Mouse (Mus musculus) hindbrain, embryonic 12.5 days (tissue): ENCODE measurements around the gene Col19a1. TPM values are rescaled to one million over a fixed set of nuclear protein-coding genes. Genes with fewer than 3 reads are reported as not detected.
"Not testable (repeated sequence)": the region's sequence is repeated elsewhere in the genome, so short reads cannot be mapped to it uniquely, and the experiment has no call there.

ENCODE experiments used
- ATAC-seq: fragments of 200-750 bp; cut with Nextera tagmentation; 2 replicates; pipeline ENCODE4 v1.8.0; 2017; ENCODE audit warnings: moderate TSS enrichment; ENCODE audit not compliant: low FRiP score
- H3K27ac ChIP-seq: fragments of 300-500 bp; sonication (generic); 2 replicates; pipeline ENCODE4 v1.5.1; 2016; ENCODE audit warnings: mild to moderate bottlenecking
- H3K27me3 ChIP-seq: fragments of 300-500 bp; sonication (generic); 2 replicates; pipeline ENCODE4 v1.6.1; 2016; ENCODE audit warnings: mild to moderate bottlenecking
- H3K36me3 ChIP-seq: fragments of 300-500 bp; sonication (generic); 2 replicates; pipeline ENCODE4 v1.6.1; 2016; ENCODE audit warnings: mild to moderate bottlenecking
- H3K4me1 ChIP-seq: fragments of 300-500 bp; sonication (generic); 2 replicates; pipeline ENCODE4 v1.6.1; 2016
- H3K4me2 ChIP-seq: fragments of 300-500 bp; sonication (generic); replicated peaks from 2 replicates; pipeline ENCODE4 v1.6.1; 2016; ENCODE audit warnings: mild to moderate bottlenecking
- H3K4me3 ChIP-seq: fragments of 300-500 bp; sonication (generic); 2 replicates; pipeline ENCODE4 v1.5.1; 2016; ENCODE audit warnings: mild to moderate bottlenecking
- H3K9ac ChIP-seq: fragments of 300-500 bp; sonication (generic); 2 replicates; pipeline ENCODE4 v1.6.1; 2016; ENCODE audit warnings: mild to moderate bottlenecking, moderate library complexity
- H3K9me3 ChIP-seq: fragments of 300-500 bp; sonication (generic); replicated peaks from 2 replicates; pipeline ENCODE4 v1.6.1; 2016; ENCODE audit warnings: mild to moderate bottlenecking
- WGBS: fragments of 180-500 bp; shearing (Covaris S2); methylation state at CpG from one replicate; pipeline ENCODE4 v1.1.7; 2016; 5-methylcytosine and 5-hydroxymethylcytosine counted together
- polyA plus RNA-seq: library from polyadenylated mRNA; unstranded; fragments of >200 nt; fragmentation: Nextera tagmentation; extraction: Ambion mirVana; gene quantifications from 2 replicates; pipeline ENCODE4 v1.2.1, GENCODE M21; 2016

The Col19a1 gene
- polyA plus RNA-seq: 0.71 and 1.3 TPM in 2 replicates

GRCm38 (mm10) chr1:24587141-24587541 is at the start of gene Col19a1:
Gene Col19a1, minus strand, starts transcription at chr1:24587472.
- Histone ChIP-seq H3K36me3 (no peaks in the 10 kb centered on the region), H3K27ac (no peak within 1 kb of the TSS), H3K4me1 (peaks cover 9% of the 10 kb centered on the region; the same call in 1 of the 2 replicates), H3K4me3 (peak within 1 kb of the TSS; percentile 59), H3K9ac (peak within 1 kb of the TSS; percentile 56), H3K4me2 (peak within 1 kb of the TSS; percentile 99), H3K27me3 (peaks cover 50% of the 10 kb centered on the region), H3K9me3 (no peaks in the 10 kb centered on the region)
- under 1% methylated on average over 22 of the region's 22 CpGs for WGBS
- ATAC-seq: peak; percentile 67

- no peaks in the 10 kb centered on the region for H3K9me3 ChIP-seq
- H3K9ac ChIP-seq: no peak overlapping the region
- no peak overlapping the region for H3K27ac ChIP-seq
- WGBS: 40% methylated on average over 14 of the region's 14 CpGs
- no peak overlapping the region for H3K4me2 ChIP-seq
- no peaks in the 10 kb centered on the region for H3K4me1 ChIP-seq
- H3K4me3 ChIP-seq: no peak overlapping the region
- ATAC-seq: no peak
- no peaks in the 10 kb centered on the region for H3K27me3 ChIP-seq
- H3K36me3 ChIP-seq: no peaks in the 10 kb centered on the region
Observed at GRCm38 (mm10) chr1:24633553-24634132, 46.4 kb upstream of the Col19a1 start.

GRCm38 (mm10) chr1:24612556-24612955 is 25.3 kb upstream of the Col19a1 start:
- H3K9me3 ChIP-seq, H3K27me3 ChIP-seq, H3K36me3 ChIP-seq, H3K4me3 ChIP-seq, H3K27ac ChIP-seq, H3K4me2 ChIP-seq, ATAC-seq, H3K4me1 ChIP-seq, H3K9ac ChIP-seq: not testable (repeated sequence)
- WGBS: under 1% methylated on average over 1 of the region's 2 CpGs

GRCm38 (mm10) chr1:24595096-24595495 is 7.8 kb upstream of the Col19a1 start:
- WGBS: 96% methylated on average over 17 of the region's 19 CpGs
- no peak overlapping the region for H3K27ac ChIP-seq
- H3K36me3 ChIP-seq: no peaks in the 10 kb centered on the region
- no peaks in the 10 kb centered on the region for H3K4me1 ChIP-seq
- H3K4me3 ChIP-seq: no peak overlapping the region
- H3K9me3 ChIP-seq: peaks cover 11% of the 10 kb centered on the region; the same call in 1 of the 2 replicates
- no peak overlapping the region for H3K9ac ChIP-seq
- ATAC-seq: no peak
- H3K4me2 ChIP-seq: no peak overlapping the region
- H3K27me3 ChIP-seq: no peaks in the 10 kb centered on the region

- 1% methylated on average over 70 of the region's 72 CpGs for WGBS
- no peak overlapping the region for H3K27ac ChIP-seq
- no peaks in the 10 kb centered on the region for H3K9me3 ChIP-seq
- no peaks in the 10 kb centered on the region for H3K36me3 ChIP-seq
- peak overlapping the region; percentile 59 for H3K4me3 ChIP-seq
- H3K9ac ChIP-seq: peak overlapping the region; percentile 56
- peak; percentile 78 for ATAC-seq
- peaks cover 50% of the 10 kb centered on the region for H3K27me3 ChIP-seq
- H3K4me1 ChIP-seq: peaks cover 9% of the 10 kb centered on the region; the same call in 1 of the 2 replicates
- peak overlapping the region; percentile 99 for H3K4me2 ChIP-seq
Observed at GRCm38 (mm10) chr1:24586370-24587140, 717 bp downstream of the Col19a1 start.

- H3K4me2 ChIP-seq: no peak overlapping the region
Observed at GRCm38 (mm10) chr1:24572602-24573001, 14.7 kb downstream of the Col19a1 start.

GRCm38 (mm10) chr1:24564113-24564512 is 23.2 kb downstream of the Col19a1 start:
- Histone ChIP-seq H3K27ac (no peak overlapping the region), H3K36me3 (no peaks in the 10 kb centered on the region), H3K27me3 (no peaks in the 10 kb centered on the region), H3K4me2 (no peak overlapping the region), H3K4me3 (no peak overlapping the region), H3K9me3 (no peaks in the 10 kb centered on the region), H3K4me1 (no peaks in the 10 kb centered on the region), H3K9ac (no peak overlapping the region)
- no peak for ATAC-seq
- WGBS: 47% methylated on average over 2 of the region's 2 CpGs

More at GRCm38 (mm10) chr1:24572602-24573001, 14.7 kb downstream of the Col19a1 start:
- WGBS: 82% methylated on average over 8 of the region's 8 CpGs
- H3K4me1 ChIP-seq: no peaks in the 10 kb centered on the region
- H3K27ac ChIP-seq: no peak overlapping the region
- no peaks in the 10 kb centered on the region for H3K9me3 ChIP-seq
- H3K4me3 ChIP-seq: no peak overlapping the region
- no peaks in the 10 kb centered on the region for H3K36me3 ChIP-seq
- ATAC-seq: no peak
- H3K9ac ChIP-seq: no peak overlapping the region
- no peaks in the 10 kb centered on the region for H3K27me3 ChIP-seq

GRCm38 (mm10) chr1:24558005-24558404 is 29.3 kb downstream of the Col19a1 start:
- no peak overlapping the region for H3K4me2 ChIP-seq
- no peak overlapping the region for H3K9ac ChIP-seq
- 0 out of 2 replicates have a peak, but pooled peaks cover 2% of the 10 kb centered on the region for H3K4me1 ChIP-seq
- H3K27me3 ChIP-seq: no peaks in the 10 kb centered on the region
- H3K27ac ChIP-seq: no peak overlapping the region
- no peaks in the 10 kb centered on the region for H3K9me3 ChIP-seq
- WGBS: 67% methylated on average over 10 of the region's 10 CpGs
- no peak overlapping the region for H3K4me3 ChIP-seq
- H3K36me3 ChIP-seq: no peaks in the 10 kb centered on the region
- no peak for ATAC-seq

GRCm38 (mm10) chr1:24553462-24553861 is 33.8 kb downstream of the Col19a1 start:
- Histone ChIP-seq H3K4me3 (no peak overlapping the region), H3K9ac (no peak overlapping the region), H3K4me2 (no peak overlapping the region), H3K9me3 (no peaks in the 10 kb centered on the region), H3K27ac (no peak overlapping the region), H3K4me1 (0 out of 2 replicates have a peak, but pooled peaks cover 2% of the 10 kb centered on the region), H3K27me3 (no peaks in the 10 kb centered on the region), H3K36me3 (no peaks in the 10 kb centered on the region)
- ATAC-seq: 0 out of 2 replicates have a peak, but pooled peaks have one; percentile 29
- 42% methylated on average over 4 of the region's 4 CpGs for WGBS

GRCm38 (mm10) chr1:24550560-24551280 is 36.6 kb downstream of the Col19a1 start:
- Histone ChIP-seq H3K4me2 (no peak overlapping the region), H3K36me3 (no peaks in the 10 kb centered on the region), H3K27ac (no peak overlapping the region), H3K4me1 (0 out of 2 replicates have a peak, but pooled peaks cover 2% of the 10 kb centered on the region), H3K9ac (no peak overlapping the region), H3K9me3 (no peaks in the 10 kb centered on the region), H3K27me3 (no peaks in the 10 kb centered on the region), H3K4me3 (no peak overlapping the region)
- no peak for ATAC-seq
- WGBS: 78% methylated on average over 18 of the region's 18 CpGs

GRCm38 (mm10) chr1:24550031-24550430 is 37.2 kb downstream of the Col19a1 start:
- no peaks in the 10 kb centered on the region for H3K36me3 ChIP-seq

GRCm38 (mm10) chr1:24549050-24549449 is 38.2 kb downstream of the Col19a1 start:
- H3K27ac ChIP-seq: no peak overlapping the region
- no peak overlapping the region for H3K4me2 ChIP-seq
- 79% methylated on average over 8 of the region's 8 CpGs for WGBS
- H3K27me3 ChIP-seq: no peaks in the 10 kb centered on the region
- 0 out of 2 replicates have a peak, but pooled peaks cover 2% of the 10 kb centered on the region for H3K4me1 ChIP-seq
- ATAC-seq: no peak
- H3K4me3 ChIP-seq: no peak overlapping the region
- H3K9ac ChIP-seq: no peak overlapping the region
- H3K36me3 ChIP-seq: no peaks in the 10 kb centered on the region
- H3K9me3 ChIP-seq: no peaks in the 10 kb centered on the region

More at GRCm38 (mm10) chr1:24550031-24550430, 37.2 kb downstream of the Col19a1 start:
- no peak overlapping the region for H3K4me3 ChIP-seq
- H3K4me2 ChIP-seq: no peak overlapping the region
- H3K27me3 ChIP-seq: no peaks in the 10 kb centered on the region
- 0 out of 2 replicates have a peak, but pooled peaks cover 2% of the 10 kb centered on the region for H3K4me1 ChIP-seq
- no peak overlapping the region for H3K9ac ChIP-seq
- no peaks in the 10 kb centered on the region for H3K9me3 ChIP-seq
- 66% methylated on average over 10 of the region's 10 CpGs for WGBS
- ATAC-seq: no peak
- H3K27ac ChIP-seq: no peak overlapping the region
